Mouse (Mus musculus): Measurements from ENCODE around the gene Tcp11.

DNA sequence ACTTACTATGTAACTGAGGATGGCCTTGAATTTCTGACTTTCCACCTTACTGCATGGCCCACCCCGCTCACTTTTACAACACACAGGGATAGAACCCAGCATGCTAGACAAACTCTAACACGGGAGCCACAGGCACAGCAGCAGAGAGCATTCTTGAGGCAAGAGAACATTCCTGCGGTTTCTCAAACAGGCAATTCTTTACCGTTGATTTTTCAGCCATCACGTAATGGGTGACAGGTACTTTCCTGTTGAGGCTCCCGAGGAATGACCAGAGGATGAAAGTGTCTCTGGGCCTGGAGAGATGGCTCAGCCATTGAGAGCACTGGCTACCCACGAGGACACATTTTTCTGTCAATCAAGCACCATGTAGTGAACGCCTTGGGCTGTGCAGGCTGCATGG, 43.9 kb upstream of the Tcp11 start:
- TF ChIP-seq CTCF (IDR thresholded peaks at IDR 0.05; ENCODE audit: control insufficient read depth, insufficient read depth, low read length) (no peak), POLR2A (IDR thresholded peaks at IDR 0.05; ENCODE audit: borderline replicate concordance, control insufficient read depth, low read depth, low read length) (no peak)
